ENCODE assay signal across 11 mouse cellular contexts in genomic region chr14:121107707-121108285, GRCm38 (mm10).
DNase-seq lines count a peak whose midpoint lies in the region; ATAC-seq and TF ChIP-seq lines count a peak whose summit lies in the region.
"Had no signal": no experiment of that assay in that cellular context is flagged by ENCODE, and none has a peak within 500 bp of the region (broad histone marks: within the 10 kb centered on the region; RNA-seq: fewer than 3 reads in every experiment).

No protein-coding gene starts in this region.

- no peak overlapping the region for H3K9ac ChIP-seq in forebrain, embryonic 12.5 days
- no peak overlapping the region for H3K9ac ChIP-seq in forebrain, postnatal 0 days
- H3K9ac ChIP-seq in kidney, postnatal 0 days (ENCODE audit: low read depth, low read length) = no peak overlapping the region
- no peak overlapping the region for H3K9ac ChIP-seq in embryonic facial prominence, embryonic 15.5 days
- no peak overlapping the region for H3K9ac ChIP-seq in liver, postnatal 0 days (replicated peaks)

- 53% methylated on average over 10 of the region's 10 CpGs for WGBS in forebrain, embryonic 12.5 days
- 48% methylated on average over 10 of the region's 10 CpGs for WGBS in forebrain, postnatal 0 days
- 50% methylated on average over 10 of the region's 10 CpGs for WGBS in kidney, postnatal 0 days
- 53% methylated on average over 10 of the region's 10 CpGs for WGBS in embryonic facial prominence, embryonic 15.5 days
- WGBS in liver, postnatal 0 days (ENCODE audit: insufficient replicate concordance) = 83% methylated on average over 10 of the region's 10 CpGs

- H3K27me3 ChIP-seq in forebrain, embryonic 12.5 days = no peaks in the 10 kb centered on the region
- no peaks in the 10 kb centered on the region for H3K27me3 ChIP-seq in forebrain, postnatal 0 days (ENCODE audit: insufficient read depth, low read length)
- no peaks in the 10 kb centered on the region for H3K27me3 ChIP-seq in kidney, postnatal 0 days (ENCODE audit: insufficient read depth, low read length)
- no peaks in the 10 kb centered on the region for H3K27me3 ChIP-seq in embryonic facial prominence, embryonic 15.5 days
- no peaks in the 10 kb centered on the region for H3K27me3 ChIP-seq in liver, postnatal 0 days (ENCODE audit: insufficient read depth, low read length)

- no peak for DNase-seq in forebrain, postnatal 0 days
- no peak for DNase-seq in kidney, postnatal 0 days (ENCODE audit: low spot score)
- DNase-seq in kidney, postnatal 25 days = no peak
- DNase-seq in liver, postnatal 0 days = no peak
- no peak for DNase-seq in Muller cell, postnatal 12 days (ENCODE audit: inconsistent ontology term)
- DNase-seq: cerebellum, postnatal 14 days; left cerebral cortex, postnatal 4 days had no signal

- H3K4me1 ChIP-seq in forebrain, embryonic 12.5 days = peaks cover 37% of the 10 kb centered on the region
- H3K4me1 ChIP-seq in forebrain, postnatal 0 days (ENCODE audit: insufficient read depth) = peaks cover 8% of the 10 kb centered on the region; the same call in 1 of the 2 replicates
- peaks cover 58% of the 10 kb centered on the region for H3K4me1 ChIP-seq in kidney, postnatal 0 days (replicated peaks; ENCODE audit: insufficient read depth, low read length)
- H3K4me1 ChIP-seq in embryonic facial prominence, embryonic 15.5 days = peaks cover 73% of the 10 kb centered on the region
- peaks cover 8% of the 10 kb centered on the region; the same call in 1 of the 2 replicates for H3K4me1 ChIP-seq in liver, postnatal 0 days (ENCODE audit: insufficient read depth)

- H3K4me3 ChIP-seq in forebrain, embryonic 12.5 days (replicated peaks) = no peak overlapping the region
- no peak overlapping the region for H3K4me3 ChIP-seq in forebrain, postnatal 0 days (ENCODE audit: low read depth, low read length)
- H3K4me3 ChIP-seq in kidney, postnatal 0 days (replicated peaks; ENCODE audit: low read depth, low read length) = no peak overlapping the region
- no peak overlapping the region for H3K4me3 ChIP-seq in embryonic facial prominence, embryonic 15.5 days (replicated peaks)
- H3K4me3 ChIP-seq in liver, postnatal 0 days (ENCODE audit: low read depth, low read length) = no peak overlapping the region
- H3K4me3 ChIP-seq: myocyte had no signal

- no peak for TF ChIP-seq EP300 in liver, postnatal 0 days (IDR thresholded peaks at IDR 0.05; ENCODE audit: low read depth)

- no peak overlapping the region for H3K4me2 ChIP-seq in forebrain, embryonic 12.5 days
- H3K4me2 ChIP-seq in forebrain, postnatal 0 days (ENCODE audit: low read depth) = no peak overlapping the region
- H3K4me2 ChIP-seq in kidney, postnatal 0 days (ENCODE audit: low read length) = 0 out of 2 replicates have a peak overlapping the region, but pooled peaks have one; percentile 2
- no peak overlapping the region for H3K4me2 ChIP-seq in embryonic facial prominence, embryonic 15.5 days (replicated peaks)
- H3K4me2 ChIP-seq in liver, postnatal 0 days (ENCODE audit: low read depth, low read length) = no peak overlapping the region

- H3K27ac ChIP-seq in forebrain, embryonic 12.5 days = peak overlapping the region; percentile 59
- no peak overlapping the region for H3K27ac ChIP-seq in forebrain, postnatal 0 days (ENCODE audit: low read depth, low read length)
- H3K27ac ChIP-seq in kidney, postnatal 0 days = peak overlapping the region; percentile 43
- peak overlapping the region; percentile 69 for H3K27ac ChIP-seq in embryonic facial prominence, embryonic 15.5 days (replicated peaks)
- 0 out of 2 replicates have a peak overlapping the region, but pooled peaks have one; percentile 24 for H3K27ac ChIP-seq in liver, postnatal 0 days (ENCODE audit: low read depth)

- no peak for ATAC-seq in forebrain, embryonic 12.5 days (ENCODE audit: low FRiP score)
- no peak for ATAC-seq in forebrain, postnatal 0 days
- no peak for ATAC-seq in kidney, postnatal 0 days (replicated peaks; ENCODE audit: low FRiP score, low read depth)
- ATAC-seq in embryonic facial prominence, embryonic 15.5 days (ENCODE audit: insufficient number of reproducible peaks, low FRiP score, low TSS enrichment, low read depth) = no peak
- ATAC-seq in liver, postnatal 0 days = no peak
- ATAC-seq in erythroblast, adult 5-6 weeks (replicated peaks; ENCODE audit: low FRiP score, poor library complexity, severe bottlenecking) = no peak

- no peaks in the 10 kb centered on the region for H3K9me3 ChIP-seq in forebrain, embryonic 12.5 days
- H3K9me3 ChIP-seq in forebrain, postnatal 0 days (ENCODE audit: low read length) = no peaks in the 10 kb centered on the region
- H3K9me3 ChIP-seq in kidney, postnatal 0 days (replicated peaks; ENCODE audit: low read length) = no peaks in the 10 kb centered on the region
- H3K9me3 ChIP-seq in embryonic facial prominence, embryonic 15.5 days (replicated peaks) = no peaks in the 10 kb centered on the region
- H3K9me3 ChIP-seq in liver, postnatal 0 days (ENCODE audit: low read length) = no peaks in the 10 kb centered on the region

- H3K36me3 ChIP-seq in forebrain, embryonic 12.5 days (replicated peaks) = no peaks in the 10 kb centered on the region
- no peaks in the 10 kb centered on the region for H3K36me3 ChIP-seq in forebrain, postnatal 0 days (ENCODE audit: insufficient read depth)
- H3K36me3 ChIP-seq in kidney, postnatal 0 days (ENCODE audit: insufficient read depth, low read length) = no peaks in the 10 kb centered on the region
- peaks cover 2% of the 10 kb centered on the region for H3K36me3 ChIP-seq in embryonic facial prominence, embryonic 15.5 days
- 0 out of 2 replicates have a peak, but pooled peaks cover 3% of the 10 kb centered on the region for H3K36me3 ChIP-seq in liver, postnatal 0 days (replicated peaks; ENCODE audit: insufficient read depth, low read length)

- TF ChIP-seq CTCF in forebrain, postnatal 0 days (IDR thresholded peaks at IDR 0.05; ENCODE audit: low read depth) = no peak
- no peak for TF ChIP-seq CTCF in kidney, postnatal 0 days (IDR thresholded peaks at IDR 0.05; ENCODE audit: low read depth)
- TF ChIP-seq CTCF in liver, postnatal 0 days (IDR thresholded peaks at IDR 0.05; ENCODE audit: low read depth) = no peak
